8 mouse cellular contexts compared by ENCODE assay signal in the genomic region with DNA sequence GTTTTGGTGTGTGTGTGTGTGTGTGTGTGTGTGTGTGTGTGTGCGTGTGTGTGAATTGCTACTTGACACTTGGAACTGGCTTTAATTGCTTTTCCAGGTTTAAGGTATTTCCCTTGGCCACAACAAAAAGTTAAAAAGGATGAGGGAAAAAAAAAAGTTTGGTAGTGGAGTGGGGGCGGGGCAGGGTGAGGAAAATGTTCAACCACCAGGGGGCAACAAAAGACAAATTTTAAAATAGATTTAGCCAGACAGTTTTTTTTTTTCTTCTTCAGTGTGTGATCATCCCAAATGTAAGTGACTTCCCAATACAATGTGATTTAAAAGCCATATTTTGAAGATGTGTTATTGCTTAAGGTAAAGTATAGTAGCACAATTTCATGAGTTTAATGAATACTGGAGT. TPM values are rescaled to one million over a fixed set of nuclear protein-coding genes. Genes with fewer than 3 reads are reported as not detected.
DNase-seq lines count a peak whose midpoint lies in the region; ATAC-seq lines count a peak whose summit lies in the region.

No protein-coding gene starts in this region.

- H3K4me2 ChIP-seq in intestine, embryonic 14.5 days (ENCODE audit: low read length), result no peak overlapping the region
- H3K4me2 ChIP-seq in intestine, embryonic 15.5 days (replicated peaks), result no peak overlapping the region
- no peak overlapping the region for H3K4me2 ChIP-seq in embryonic facial prominence, embryonic 11.5 days (ENCODE audit: low read depth, low read length)

- no peak overlapping the region for H3K9ac ChIP-seq in intestine, embryonic 14.5 days (ENCODE audit: low read length)
- H3K9ac ChIP-seq in intestine, embryonic 15.5 days, result no peak overlapping the region
- no peak overlapping the region for H3K9ac ChIP-seq in embryonic facial prominence, embryonic 11.5 days (replicated peaks; ENCODE audit: low read length)

- no peaks in the 10 kb centered on the region for H3K27me3 ChIP-seq in intestine, embryonic 14.5 days (replicated peaks; ENCODE audit: control insufficient read depth, insufficient read depth, low read length)
- H3K27me3 ChIP-seq in intestine, embryonic 15.5 days (replicated peaks), result no peaks in the 10 kb centered on the region
- H3K27me3 ChIP-seq in embryonic facial prominence, embryonic 11.5 days (ENCODE audit: control insufficient read depth, insufficient read depth, low read length), result no peaks in the 10 kb centered on the region

- no peak overlapping the region for H3K27ac ChIP-seq in intestine, embryonic 14.5 days (ENCODE audit: low read depth)
- no peak overlapping the region for H3K27ac ChIP-seq in intestine, embryonic 15.5 days
- H3K27ac ChIP-seq in embryonic facial prominence, embryonic 11.5 days (replicated peaks; ENCODE audit: low read depth, low read length), result no peak overlapping the region

- no peaks in the 10 kb centered on the region for H3K36me3 ChIP-seq in intestine, embryonic 14.5 days (ENCODE audit: control insufficient read depth, insufficient read depth, low read length)
- H3K36me3 ChIP-seq in intestine, embryonic 15.5 days, result no peaks in the 10 kb centered on the region
- no peaks in the 10 kb centered on the region for H3K36me3 ChIP-seq in embryonic facial prominence, embryonic 11.5 days (replicated peaks; ENCODE audit: control insufficient read depth, insufficient read depth, low read depth, low read length)

- ATAC-seq in intestine, embryonic 14.5 days (replicated peaks; ENCODE audit: low FRiP score, low TSS enrichment, low read depth), result no peak
- ATAC-seq in intestine, embryonic 15.5 days, result no peak
- no peak for ATAC-seq in embryonic facial prominence, embryonic 11.5 days (replicated peaks; ENCODE audit: insufficient number of reproducible peaks, low FRiP score, low TSS enrichment, low read depth)

- H3K4me1 ChIP-seq in intestine, embryonic 14.5 days (replicated peaks; ENCODE audit: control insufficient read depth, insufficient read depth, low read length), result peaks cover 9% of the 10 kb centered on the region; the same call in 1 of the 2 replicates
- H3K4me1 ChIP-seq in intestine, embryonic 15.5 days (replicated peaks), result no peaks in the 10 kb centered on the region
- H3K4me1 ChIP-seq in embryonic facial prominence, embryonic 11.5 days (ENCODE audit: control insufficient read depth, insufficient read depth, low read length), result no peaks in the 10 kb centered on the region

- intact Hi-C loops in left cerebral cortex, postnatal 10 days (cut with DNase I), result loop anchor here (1.0 to 10.0 kb wide), 5 partner anchors 612 to 1587 kb away; no protein-coding TSS in a partner anchor

- no peaks in the 10 kb centered on the region for H3K9me3 ChIP-seq in intestine, embryonic 14.5 days (ENCODE audit: control insufficient read depth, low read length)
- H3K9me3 ChIP-seq in intestine, embryonic 15.5 days, result no peaks in the 10 kb centered on the region
- no peaks in the 10 kb centered on the region for H3K9me3 ChIP-seq in embryonic facial prominence, embryonic 11.5 days (replicated peaks; ENCODE audit: control insufficient read depth, low read length)

- 9% methylated on average over 2 of the region's 2 CpGs for WGBS in intestine, embryonic 14.5 days
- 14% methylated on average over 2 of the region's 2 CpGs for WGBS in intestine, embryonic 15.5 days
- 8% methylated on average over 2 of the region's 2 CpGs for WGBS in embryonic facial prominence, embryonic 11.5 days

- DNase-seq in intestine, embryonic 14.5 days (ENCODE audit: low spot score), result peak; percentile 78
- DNase-seq in NIH3T3 (ENCODE audit: low read depth), result peak; percentile 74
- peak; percentile 75 for DNase-seq in embryonic facial prominence, embryonic 11.5 days (ENCODE audit: low spot score)
- peak; percentile 82 for DNase-seq in heart, postnatal 4 days
- peak; percentile 33 to 47 for DNase-seq in left cerebral cortex, postnatal 10 days (ENCODE audit: extremely low spot score in 1 of 2, low spot score in 2 of 2)
- peak; percentile 1 for DNase-seq in naive thymus-derived CD4-positive, alpha-beta T cell, adult 2 months (ENCODE audit: low read depth)
- DNase-seq in thymus, postnatal 36 days, result no peak

- no peak overlapping the region for H3K4me3 ChIP-seq in intestine, embryonic 14.5 days (ENCODE audit: low read depth, low read length)
- no peak overlapping the region for H3K4me3 ChIP-seq in intestine, embryonic 15.5 days (replicated peaks)
- H3K4me3 ChIP-seq in embryonic facial prominence, embryonic 11.5 days (ENCODE audit: low read depth, low read length), result no peak overlapping the region

RNA-seq across cellular contexts. Expression of a gene that starts 4.7 kb away (rescaled TPM):
- polyA plus RNA-seq in intestine, embryonic 14.5 days (2014; fragmentation: Nextera tagmentation; extraction: Ambion mirVana), result 24.7 and 30.8 TPM in 2 replicates
- polyA plus RNA-seq in intestine, embryonic 15.5 days (2015; fragmentation: Nextera tagmentation; extraction: Ambion mirVana), result 29.6 and 31.4 TPM in 2 replicates
- polyA plus RNA-seq in embryonic facial prominence, embryonic 11.5 days (2014; fragmentation: Nextera tagmentation; extraction: Ambion mirVana), result 25.1 and 29.3 TPM in 2 replicates
- 10 to 100 TPM; 63.7 to 68.9 TPM for total RNA-seq in heart, postnatal 4 days (2021)
- total RNA-seq in left cerebral cortex, postnatal 10 days (2021), result 1 to 10 TPM; 6.7 to 6.8 TPM

Comparison
In these comparisons a context has a peak if more than half of its experiments do, and no peak if none do; other contexts are left out.
1. DNase-seq: peak in intestine, embryonic 14.5 days (single experiment), NIH3T3 (single experiment), embryonic facial prominence, embryonic 11.5 days (single experiment), heart, postnatal 4 days (single experiment), left cerebral cortex, postnatal 10 days (2 of 2) and naive thymus-derived CD4-positive, alpha-beta T cell, adult 2 months (single experiment); none in thymus, postnatal 36 days (0 of 2).